Mouse (Mus musculus) gastrocnemius, postnatal 25 days (tissue): ENCODE results near the gene Wnt2. TPM values are rescaled to one million over a fixed set of nuclear protein-coding genes. Genes with fewer than 3 reads are reported as not detected.

Source experiments
- DNase-seq: peaks from one replicate; pipeline ENCODE4 v3.0.0; 2022
- total RNA-seq, 2 experiments: library from RNA; stranded (reverse); gene quantifications; 1 replicate in 1 of 2; 2 replicates in 1 of 2; pipeline ENCODE4 v1.2.3; 2021

Gene Wnt2
- total RNA-seq, 2 experiments from 2014 or later = 0.51 to 1.1 TPM

DNA sequence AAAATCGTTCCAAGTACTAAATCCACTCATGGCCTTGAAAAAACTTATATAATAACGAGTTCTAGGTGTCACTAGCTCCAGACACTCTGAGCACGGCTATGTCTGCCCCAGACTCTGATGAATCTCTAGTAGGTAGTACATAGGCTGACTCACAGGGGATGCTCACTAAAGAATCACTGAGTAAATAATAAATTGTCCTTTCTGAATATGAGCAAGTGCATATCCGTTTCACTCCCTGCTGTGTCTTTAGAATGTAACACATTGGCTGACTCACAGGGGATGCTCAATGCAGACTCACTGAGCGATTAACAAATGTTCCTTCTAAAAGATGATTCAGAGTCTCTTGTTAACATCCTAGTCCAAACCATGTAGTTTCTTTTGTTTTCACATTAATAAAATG, 52.1 kb downstream of the Wnt2 start:
- DNase-seq = no peak

- DNase-seq = no peak
These were observed 53.2 kb downstream of the Wnt2 start for GRCm38 (mm10) chr6:17977165-17977564.

DNA sequence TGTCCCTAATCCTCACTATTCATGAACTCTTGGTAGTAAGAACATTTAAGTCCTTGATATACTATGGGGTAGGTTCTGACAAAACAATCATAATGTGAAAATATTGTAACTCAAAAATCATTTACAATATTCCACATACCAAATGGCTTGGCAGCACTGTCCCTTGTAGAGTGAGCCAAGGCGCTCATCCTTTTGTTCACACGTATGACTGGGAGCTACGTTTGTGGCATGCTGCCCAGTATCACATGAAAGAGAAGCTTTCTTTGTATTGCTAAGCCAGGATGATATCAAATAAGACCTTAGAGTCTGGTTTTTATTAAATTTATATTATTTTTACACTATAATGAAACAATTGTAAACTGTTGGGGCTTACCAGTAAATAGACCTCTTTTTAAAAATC, 56.0 kb downstream of the Wnt2 start:
- no peak for DNase-seq

- no peak for DNase-seq
These were observed 59.0 kb downstream of the Wnt2 start for GRCm38 (mm10) chr6:17971393-17971792.

DNA sequence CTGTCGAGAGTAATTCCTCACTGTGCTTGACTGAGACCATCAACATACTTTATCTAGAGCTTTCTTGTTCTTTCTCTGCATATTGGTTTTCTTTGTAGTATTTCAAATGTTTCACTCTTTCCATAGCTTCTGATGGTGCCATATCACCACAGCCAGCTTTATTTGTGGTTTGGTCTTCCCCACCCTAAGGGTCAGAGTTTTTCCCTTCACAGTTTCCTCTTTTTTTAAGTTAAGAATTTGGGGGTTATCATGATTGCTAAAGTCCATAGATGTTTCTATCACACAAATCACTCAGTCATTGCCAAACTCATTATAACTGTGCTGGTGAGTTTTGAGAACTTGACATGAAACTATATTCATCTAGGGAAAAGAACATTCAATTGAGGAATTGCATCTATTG, 60.6 kb downstream of the Wnt2 start:
- DNase-seq = no peak

GRCm38 (mm10) chr6:17968467-17969144, 61.8 kb downstream of the Wnt2 start:
- DNase-seq = no peak

GRCm38 (mm10) chr6:17963455-17963854, 66.9 kb downstream of the Wnt2 start:
- DNase-seq = no peak

DNA sequence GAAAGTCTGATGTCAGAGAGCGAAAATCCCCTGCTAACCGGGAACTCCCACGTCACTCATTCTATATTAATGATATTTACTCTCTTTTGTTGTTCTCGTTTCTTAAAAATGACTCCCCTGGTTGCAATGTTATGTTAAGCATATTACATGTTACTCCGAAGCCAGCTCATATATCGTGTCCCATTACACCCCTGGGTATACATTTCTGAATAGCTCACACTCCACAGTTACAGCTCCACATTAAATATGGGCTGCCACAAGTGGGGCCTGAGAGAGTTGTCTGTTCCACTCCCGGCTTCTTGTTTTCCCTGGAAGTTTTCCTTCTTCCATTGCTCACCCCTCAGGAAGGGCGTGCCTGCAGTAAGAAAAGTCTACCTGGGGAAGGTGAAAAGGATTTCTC, 78.6 kb downstream of the Wnt2 start:
- DNase-seq = no peak

DNA sequence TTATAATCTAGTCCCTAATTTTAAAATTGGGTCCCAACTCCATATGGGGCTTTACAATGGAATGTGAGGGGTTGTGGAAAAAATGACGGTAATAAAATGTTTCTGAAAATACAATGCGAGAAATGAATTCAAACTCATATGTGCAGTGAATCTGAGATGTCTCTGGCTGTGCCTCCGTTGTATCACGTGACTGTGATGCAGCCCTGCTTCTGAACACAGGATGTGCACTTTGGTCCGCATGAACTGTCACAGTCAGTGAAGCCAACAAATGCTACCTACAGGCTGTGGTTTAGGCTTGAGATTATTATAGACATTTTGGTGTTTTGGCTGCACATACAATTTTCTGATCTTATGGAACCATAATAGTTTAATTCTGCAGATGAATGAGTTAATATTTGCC, 81.3 kb downstream of the Wnt2 start:
- DNase-seq = no peak

DNA sequence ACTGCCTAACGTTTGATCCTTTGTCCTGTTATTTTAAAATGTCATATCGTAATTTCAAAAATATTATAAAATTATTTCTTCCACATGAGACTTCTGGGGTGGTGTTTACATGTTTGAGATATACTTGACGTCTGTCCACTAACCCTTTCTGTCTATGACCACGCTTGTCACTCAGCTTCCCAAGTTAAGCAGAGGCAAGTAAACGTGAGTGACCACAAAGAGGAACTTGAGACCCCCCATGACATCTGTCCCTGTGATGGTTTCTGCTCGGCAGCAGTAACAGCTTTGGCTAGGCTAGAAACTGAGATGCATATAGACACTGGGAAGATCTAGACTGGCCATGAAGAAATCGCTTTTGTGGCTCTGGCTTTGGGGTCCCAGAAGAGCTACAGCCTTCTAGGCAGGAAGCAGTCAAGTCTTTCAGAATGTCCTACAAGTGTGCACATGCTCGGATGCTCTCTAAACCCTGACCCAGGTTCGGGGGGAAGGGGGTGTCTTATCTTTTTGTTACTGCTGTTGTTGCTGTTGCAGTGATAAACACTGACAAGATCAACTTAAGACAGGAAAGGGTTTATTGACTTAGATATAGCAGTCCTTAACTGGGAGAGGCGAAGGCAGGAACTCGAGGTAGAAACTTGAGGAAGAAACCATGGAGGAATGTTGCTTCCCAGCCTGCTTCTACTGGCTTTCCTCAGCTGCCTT, 83.1 kb downstream of the Wnt2 start:
- DNase-seq = no peak

DNA sequence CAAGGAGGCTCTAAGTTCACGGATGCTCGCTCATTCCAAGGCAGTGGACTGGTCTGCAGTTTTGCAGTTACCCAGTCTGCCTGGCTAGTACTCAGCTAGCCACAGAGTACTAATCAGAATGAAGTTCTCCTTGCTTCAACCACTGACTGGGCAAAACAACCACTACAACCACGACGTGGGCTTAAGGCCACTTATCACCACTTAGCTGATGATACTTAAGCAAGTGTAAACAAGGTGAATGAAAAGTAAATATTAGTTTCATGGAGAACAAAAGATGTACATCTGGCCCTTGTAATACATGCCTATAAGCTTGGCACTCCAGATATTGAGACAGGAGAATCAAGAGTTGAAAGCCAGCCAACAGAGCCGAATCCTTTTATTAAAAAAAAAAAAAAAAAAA, 83.9 kb downstream of the Wnt2 start:
- DNase-seq = no peak

GRCm38 (mm10) chr6:17943877-17944617, 86.3 kb downstream of the Wnt2 start:
- no peak for DNase-seq

- DNase-seq = no peak
These were observed 88.0 kb downstream of the Wnt2 start for GRCm38 (mm10) chr6:17942344-17942743.

- DNase-seq = no peak
These were observed 88.5 kb downstream of the Wnt2 start for GRCm38 (mm10) chr6:17941916-17942315.

Other genes starting within 250 kb of the Wnt2 start
- not detected for gene Asz1, start 78.5 kb upstream of the Wnt2 start, total RNA-seq
- gene Cftr, start 140.1 kb upstream of the Wnt2 start, total RNA-seq = not detected